Mouse (Mus musculus): ENCODE results near the gene Parva. TPM values are rescaled to one million over a fixed set of nuclear protein-coding genes. Genes with fewer than 3 reads are reported as not detected.

The Parva gene
- total RNA-seq, 4 experiments from 2014 or later: 9.1 to 14.1 (median 11.4) TPM

GRCm38 (mm10) chr7:112423438-112423837 lies 3.9 kb upstream of the Parva start:
- no peak for DNase-seq (ENCODE audit: low spot score in 2 of 2)

- no peak for DNase-seq (ENCODE audit: low spot score in 2 of 2)
These were observed 494 bp upstream of the Parva start for GRCm38 (mm10) chr7:112426811-112427210.

- DNase-seq (ENCODE audit: low spot score in 2 of 2): peak; percentile 76 to 87
These were observed 842 bp downstream of the Parva start for GRCm38 (mm10) chr7:112428158-112428535.

- DNase-seq (ENCODE audit: low spot score in 2 of 2): no peak
These were observed 12.5 kb downstream of the Parva start for GRCm38 (mm10) chr7:112439846-112440245.

GRCm38 (mm10) chr7:112444152-112444984 lies 17.1 kb downstream of the Parva start:
- no peak for DNase-seq (ENCODE audit: low spot score in 2 of 2)

GRCm38 (mm10) chr7:112444985-112445367 lies 17.7 kb downstream of the Parva start:
- no peak for DNase-seq (ENCODE audit: low spot score in 2 of 2)

- no peak for DNase-seq (ENCODE audit: low spot score in 2 of 2)
These were observed 19.2 kb downstream of the Parva start for GRCm38 (mm10) chr7:112446498-112446897.

- DNase-seq (ENCODE audit: low spot score in 2 of 2): no peak
These were observed 22.8 kb downstream of the Parva start for GRCm38 (mm10) chr7:112449954-112450700.

GRCm38 (mm10) chr7:112452471-112452870 lies 25.2 kb downstream of the Parva start:
- DNase-seq (ENCODE audit: low spot score in 2 of 2): no peak

- peak in 1 of 2 experiments; percentile 11 for DNase-seq (ENCODE audit: low spot score in 2 of 2)
These were observed 26.5 kb downstream of the Parva start for GRCm38 (mm10) chr7:112453805-112454214.

- no peak for DNase-seq (ENCODE audit: low spot score in 2 of 2)
These were observed 27.1 kb downstream of the Parva start for GRCm38 (mm10) chr7:112454380-112454779.

- DNase-seq (ENCODE audit: low spot score in 2 of 2): no peak
These were observed 27.6 kb downstream of the Parva start for GRCm38 (mm10) chr7:112454951-112455350.

GRCm38 (mm10) chr7:112455566-112456110 lies 28.3 kb downstream of the Parva start:
- DNase-seq (ENCODE audit: low spot score in 2 of 2): no peak

GRCm38 (mm10) chr7:112457373-112457772 lies 30.1 kb downstream of the Parva start:
- no peak for DNase-seq (ENCODE audit: low spot score in 2 of 2)

- no peak for DNase-seq (ENCODE audit: low spot score in 2 of 2)
These were observed 30.6 kb downstream of the Parva start for GRCm38 (mm10) chr7:112457920-112458319.

GRCm38 (mm10) chr7:112458440-112458839 lies 31.1 kb downstream of the Parva start:
- peak in 1 of 2 experiments; percentile 40 for DNase-seq (ENCODE audit: low spot score in 2 of 2)

- DNase-seq (ENCODE audit: low spot score in 2 of 2): no peak
These were observed 35.8 kb downstream of the Parva start for GRCm38 (mm10) chr7:112463074-112463473.

- no peak for DNase-seq (ENCODE audit: low spot score in 2 of 2)
These were observed 38.6 kb downstream of the Parva start for GRCm38 (mm10) chr7:112465920-112466319.

- DNase-seq (ENCODE audit: low spot score in 2 of 2): no peak
These were observed 39.5 kb downstream of the Parva start for GRCm38 (mm10) chr7:112466786-112467185.

- peak in 1 of 2 experiments; percentile 29 for DNase-seq (ENCODE audit: low spot score in 2 of 2)
These were observed 40.4 kb downstream of the Parva start for GRCm38 (mm10) chr7:112467687-112468111.

- DNase-seq (ENCODE audit: low spot score in 2 of 2): peak; percentile 75
These were observed 42.5 kb downstream of the Parva start for GRCm38 (mm10) chr7:112469817-112470216.

- DNase-seq (ENCODE audit: low spot score in 2 of 2): no peak
These were observed 44.0 kb downstream of the Parva start for GRCm38 (mm10) chr7:112471316-112471715.

Measured in gastrocnemius, adult 8-10 months (tissue).